Mouse (Mus musculus) kidney, embryonic 14.5 days (tissue): ENCODE data around the gene Rundc3a. TPM values are rescaled to one million over a fixed set of nuclear protein-coding genes. Genes with fewer than 3 reads are reported as not detected.
"Not testable (repeated sequence)": the region's sequence is repeated elsewhere in the genome, so short reads cannot be mapped to it uniquely, and the experiment has no call there.

Source experiments
- ATAC-seq: fragments of 200-750 bp; cut with Nextera tagmentation; 2 replicates; pipeline ENCODE4 v1.8.0; 2017; ENCODE audit warnings: moderate number of reproducible peaks, mild to moderate bottlenecking, moderate TSS enrichment, moderate library complexity; ENCODE audit not compliant: low FRiP score, low TSS enrichment
- H3K27ac ChIP-seq: fragments of 300-500 bp; sonication (generic); 2 replicates; pipeline ENCODE4 v1.5.1; 2014; ENCODE audit warnings: low read depth, mild to moderate bottlenecking, low read length, moderate library complexity, mixed read lengths
- H3K27me3 ChIP-seq: fragments of 300-500 bp; sonication (generic); 2 replicates; pipeline ENCODE4 v1.6.1; 2014; ENCODE audit warnings: mild to moderate bottlenecking, low read length; ENCODE audit not compliant: control insufficient read depth, insufficient read depth
- H3K36me3 ChIP-seq: fragments of 300-500 bp; sonication (generic); 2 replicates; pipeline ENCODE4 v1.6.1; 2014; ENCODE audit warnings: low read length, mixed read lengths; ENCODE audit not compliant: control insufficient read depth, insufficient read depth
- H3K4me1 ChIP-seq: fragments of 300-500 bp; sonication (generic); 2 replicates; pipeline ENCODE4 v1.6.1; 2014; ENCODE audit warnings: low read length, mixed read lengths; ENCODE audit not compliant: control insufficient read depth, insufficient read depth
- H3K4me2 ChIP-seq: fragments of 300-500 bp; sonication (generic); replicated peaks from 2 replicates; pipeline ENCODE4 v1.6.1; 2014; ENCODE audit warnings: low read depth, mild to moderate bottlenecking, low read length
- H3K4me3 ChIP-seq: fragments of 300-500 bp; sonication (generic); 2 replicates; pipeline ENCODE4 v1.5.1; 2014; ENCODE audit warnings: mild to moderate bottlenecking, low read length
- H3K9ac ChIP-seq: fragments of 300-500 bp; sonication (generic); 2 replicates; pipeline ENCODE4 v1.6.1; 2014; ENCODE audit warnings: low read depth, mild to moderate bottlenecking, low read length, moderate library complexity
- H3K9me3 ChIP-seq: fragments of 300-500 bp; sonication (generic); 2 replicates; pipeline ENCODE4 v1.6.1; 2016; ENCODE audit warnings: low read length; ENCODE audit not compliant: control insufficient read depth
- WGBS: fragments of 180-500 bp; shearing (Covaris S2); extraction: QIAGEN DNeasy Blood & Tissue Kit; methylation state at CpG from one replicate; pipeline ENCODE4 v1.1.7; 2014; 5-methylcytosine and 5-hydroxymethylcytosine counted together
- polyA plus RNA-seq: library from polyadenylated mRNA; unstranded; fragments of >200 nt; fragmentation: Nextera tagmentation; extraction: Ambion mirVana; gene quantifications from 2 replicates; pipeline ENCODE4 v1.2.1, GENCODE M21; 2014

The Rundc3a gene
- polyA plus RNA-seq, 1 experiment from 2014 or later, result 1.7 TPM

- ATAC-seq, result no peak
- Histone ChIP-seq H3K9ac (no peak overlapping the region), H3K27ac (no peak overlapping the region), H3K27me3 (no peaks in the 10 kb centered on the region), H3K4me2 (no peak overlapping the region), H3K4me1 (no peaks in the 10 kb centered on the region), H3K4me3 (no peak overlapping the region), H3K36me3 (no peaks in the 10 kb centered on the region), H3K9me3 (no peaks in the 10 kb centered on the region)
- WGBS, result 71% methylated on average over 14 of the region's 14 CpGs
Observed at GRCm38 (mm10) chr11:102364570-102365371, 28.4 kb upstream of the Rundc3a start.

GRCm38 (mm10) chr11:102365699-102366098 is 27.5 kb upstream of the Rundc3a start:
- WGBS, result 51% methylated on average over 4 of the region's 4 CpGs
- no peak overlapping the region for H3K4me2 ChIP-seq
- no peaks in the 10 kb centered on the region for H3K27me3 ChIP-seq
- no peaks in the 10 kb centered on the region for H3K4me1 ChIP-seq
- ATAC-seq, result no peak
- no peak overlapping the region for H3K9ac ChIP-seq
- no peaks in the 10 kb centered on the region for H3K36me3 ChIP-seq
- no peak overlapping the region for H3K4me3 ChIP-seq
- H3K9me3 ChIP-seq, result no peaks in the 10 kb centered on the region
- no peak overlapping the region for H3K27ac ChIP-seq

GRCm38 (mm10) chr11:102366103-102366502 is 27.1 kb upstream of the Rundc3a start, which contains the start of gene Slc4a1:
Slc4a1 (minus strand) TSS chr11:102366203.
- H3K9ac ChIP-seq, H3K36me3 ChIP-seq, H3K4me3 ChIP-seq, H3K27ac ChIP-seq, H3K4me1 ChIP-seq, H3K27me3 ChIP-seq, H3K9me3 ChIP-seq, H3K4me2 ChIP-seq, ATAC-seq: not testable (repeated sequence)
- WGBS, result 88% methylated on average over 8 of the region's 8 CpGs

DNA sequence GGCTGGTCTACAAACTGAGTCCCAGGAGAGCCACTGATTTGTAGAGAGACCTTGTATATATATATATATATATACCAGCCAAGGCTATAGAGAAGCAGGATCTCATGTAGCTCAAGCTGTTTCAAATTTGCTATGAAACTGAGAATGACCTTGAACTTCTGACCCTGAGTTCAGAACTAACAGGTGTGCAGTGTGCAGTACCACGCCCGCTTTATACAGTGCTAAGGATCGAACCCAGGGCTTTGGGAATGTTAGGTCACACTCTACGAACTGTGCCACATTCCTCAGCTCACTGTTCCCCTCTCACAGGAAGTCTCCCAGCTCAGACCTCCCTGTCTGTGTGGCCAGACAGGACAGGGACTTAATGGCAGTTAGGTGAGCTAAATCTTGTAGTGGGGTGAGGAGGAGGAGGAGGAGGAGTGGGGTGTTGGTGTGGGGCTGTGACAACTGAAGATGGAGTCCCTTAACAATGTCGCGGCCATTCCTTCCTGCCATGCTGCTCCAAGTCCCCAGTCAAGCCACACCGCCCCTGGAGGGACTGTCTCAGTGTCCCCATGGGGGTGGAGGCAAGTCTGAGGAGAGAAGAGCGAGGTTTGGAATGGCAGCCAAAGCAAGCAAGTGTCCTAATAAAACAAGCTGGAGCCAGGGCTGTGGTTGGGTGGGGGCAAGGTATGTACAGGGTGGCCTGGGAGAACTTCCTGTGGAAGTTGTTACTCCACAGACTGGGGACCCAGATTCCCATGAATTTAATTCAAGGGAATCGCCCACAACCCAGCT is 25.5 kb upstream of the Rundc3a start:
- no peak overlapping the region for H3K4me3 ChIP-seq
- H3K27me3 ChIP-seq, result no peaks in the 10 kb centered on the region
- no peaks in the 10 kb centered on the region for H3K4me1 ChIP-seq
- H3K27ac ChIP-seq, result no peak overlapping the region
- WGBS, result 72% methylated on average over 9 of the region's 9 CpGs
- H3K9me3 ChIP-seq, result no peaks in the 10 kb centered on the region
- no peak for ATAC-seq
- no peaks in the 10 kb centered on the region for H3K36me3 ChIP-seq
- no peak overlapping the region for H3K9ac ChIP-seq
- H3K4me2 ChIP-seq, result no peak overlapping the region

GRCm38 (mm10) chr11:102368347-102368746 is 24.9 kb upstream of the Rundc3a start:
- Histone ChIP-seq H3K4me2 (no peak overlapping the region), H3K36me3 (no peaks in the 10 kb centered on the region), H3K27me3 (no peaks in the 10 kb centered on the region), H3K9ac (no peak overlapping the region), H3K9me3 (no peaks in the 10 kb centered on the region), H3K27ac (no peak overlapping the region), H3K4me1 (no peaks in the 10 kb centered on the region), H3K4me3 (no peak overlapping the region)
- 88% methylated on average over 5 of the region's 5 CpGs for WGBS
- ATAC-seq, result no peak

DNA sequence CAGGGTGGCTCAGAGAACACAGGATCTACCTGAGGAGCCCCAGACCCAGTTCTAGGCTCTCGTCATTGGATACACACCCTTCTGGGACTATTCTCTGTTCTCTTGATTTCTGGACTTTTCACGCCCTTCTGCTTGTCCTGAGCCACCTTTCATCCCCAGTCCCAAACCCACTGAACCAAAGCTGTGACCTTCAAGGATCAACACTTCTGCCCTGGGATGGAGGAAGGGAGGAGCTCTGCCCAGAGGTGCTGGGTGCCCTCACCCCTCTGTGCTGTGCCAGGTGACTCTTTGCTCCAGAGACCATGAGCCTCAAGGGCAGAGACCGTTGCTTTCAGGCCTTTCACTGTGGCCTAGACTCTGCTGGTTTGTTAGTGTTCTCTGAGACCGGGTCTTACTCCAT is 23.9 kb upstream of the Rundc3a start:
- no peak overlapping the region for H3K4me3 ChIP-seq

DNA sequence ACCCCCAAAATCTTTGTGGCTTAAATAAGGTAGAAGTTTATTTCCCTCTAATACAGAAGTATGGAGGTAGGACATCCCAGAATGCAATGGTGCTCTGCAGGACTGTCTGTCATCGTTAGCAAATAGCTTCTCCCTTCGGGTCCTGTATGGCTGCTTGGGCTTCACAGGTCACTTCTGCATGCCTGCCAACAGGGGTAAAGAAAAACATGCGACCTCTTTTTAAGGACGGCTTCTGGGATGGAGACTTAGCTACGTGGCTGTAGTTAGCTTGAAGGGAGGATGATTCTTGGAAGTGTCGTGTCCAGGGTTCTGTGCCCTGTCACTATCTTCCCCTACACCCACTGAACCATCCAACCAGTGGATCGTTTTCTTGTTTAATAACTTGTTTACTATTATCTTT is 22.9 kb upstream of the Rundc3a start:
- Histone ChIP-seq H3K4me2 (no peak overlapping the region), H3K4me3 (no peak overlapping the region), H3K9me3 (no peaks in the 10 kb centered on the region), H3K27me3 (no peaks in the 10 kb centered on the region), H3K27ac (no peak overlapping the region), H3K4me1 (peaks cover 3% of the 10 kb centered on the region; the same call in 1 of the 2 replicates), H3K36me3 (no peaks in the 10 kb centered on the region), H3K9ac (no peak overlapping the region)
- ATAC-seq, result no peak
- 58% methylated on average over 7 of the region's 7 CpGs for WGBS

More for the DNA sequence above, 23.9 kb upstream of the Rundc3a start:
- H3K36me3 ChIP-seq, result no peaks in the 10 kb centered on the region
- no peak overlapping the region for H3K4me2 ChIP-seq
- H3K27me3 ChIP-seq, result no peaks in the 10 kb centered on the region
- H3K9ac ChIP-seq, result no peak overlapping the region
- WGBS, result 53% methylated on average over 4 of the region's 4 CpGs
- H3K4me1 ChIP-seq, result no peaks in the 10 kb centered on the region
- ATAC-seq, result no peak
- H3K27ac ChIP-seq, result no peak overlapping the region
- H3K9me3 ChIP-seq, result no peaks in the 10 kb centered on the region

- Histone ChIP-seq H3K36me3 (no peaks in the 10 kb centered on the region), H3K27me3 (no peaks in the 10 kb centered on the region), H3K4me1 (peaks cover 18% of the 10 kb centered on the region), H3K4me3 (no peak overlapping the region), H3K9ac (no peak overlapping the region), H3K27ac (no peak overlapping the region), H3K4me2 (no peak overlapping the region), H3K9me3 (no peaks in the 10 kb centered on the region)
- ATAC-seq, result no peak
- WGBS, result 85% methylated on average over 12 of the region's 12 CpGs
Observed at GRCm38 (mm10) chr11:102371926-102372685, 21.1 kb upstream of the Rundc3a start.
